Mouse (Mus musculus): ENCODE results near the gene Krtap17-1. TPM values are rescaled to one million over a fixed set of nuclear protein-coding genes. Genes with fewer than 3 reads are reported as not detected.

Krtap17-1 gene
- polyA plus RNA-seq, 1 experiment from 2014 or later: 0.90 TPM

Other genes with a start within 250 kb of the Krtap17-1 start
- gene Gm11595, start 221.1 kb downstream of the Krtap17-1 start, polyA plus RNA-seq (2016; fragmentation: Nextera tagmentation; extraction: Ambion mirVana): not detected in 2 replicates
- not detected in 2 replicates for gene Krtap4-8, start 213.3 kb downstream of the Krtap17-1 start, polyA plus RNA-seq (2016; fragmentation: Nextera tagmentation; extraction: Ambion mirVana)
- not detected in 2 replicates for gene Krtap4-9, start 208.8 kb downstream of the Krtap17-1 start, polyA plus RNA-seq (2016; fragmentation: Nextera tagmentation; extraction: Ambion mirVana)
- gene Gm11596, start 200.5 kb downstream of the Krtap17-1 start, polyA plus RNA-seq (2016; fragmentation: Nextera tagmentation; extraction: Ambion mirVana): not detected in 2 replicates
- gene Gm11569, start 195.1 kb downstream of the Krtap17-1 start, polyA plus RNA-seq (2016; fragmentation: Nextera tagmentation; extraction: Ambion mirVana): not detected in 2 replicates
- not detected in 2 replicates for gene Gm11554, start 189.5 kb downstream of the Krtap17-1 start, polyA plus RNA-seq (2016; fragmentation: Nextera tagmentation; extraction: Ambion mirVana)
- gene Krtap4-13, start 184.1 kb downstream of the Krtap17-1 start, polyA plus RNA-seq (2016; fragmentation: Nextera tagmentation; extraction: Ambion mirVana): not detected in 2 replicates
- not detected in 2 replicates for gene Gm11564, start 178.3 kb downstream of the Krtap17-1 start, polyA plus RNA-seq (2016; fragmentation: Nextera tagmentation; extraction: Ambion mirVana)
- gene 2300003K06Rik, start 155.9 kb downstream of the Krtap17-1 start, polyA plus RNA-seq (2016; fragmentation: Nextera tagmentation; extraction: Ambion mirVana): not detected in 2 replicates
- not detected in 2 replicates for gene Krtap4-16, start 142.4 kb downstream of the Krtap17-1 start, polyA plus RNA-seq (2016; fragmentation: Nextera tagmentation; extraction: Ambion mirVana)
- not detected in 2 replicates for gene Gm11568, start 136.1 kb downstream of the Krtap17-1 start, polyA plus RNA-seq (2016; fragmentation: Nextera tagmentation; extraction: Ambion mirVana)
- not detected in 2 replicates for gene Gm11559, start 129.5 kb downstream of the Krtap17-1 start, polyA plus RNA-seq (2016; fragmentation: Nextera tagmentation; extraction: Ambion mirVana)
- not detected in 2 replicates for gene Krtap9-1, start 120.6 kb downstream of the Krtap17-1 start, polyA plus RNA-seq (2016; fragmentation: Nextera tagmentation; extraction: Ambion mirVana)
- not detected in 2 replicates for gene Gm11567, start 114.8 kb downstream of the Krtap17-1 start, polyA plus RNA-seq (2016; fragmentation: Nextera tagmentation; extraction: Ambion mirVana)
- gene Krtap31-1, start 86.1 kb downstream of the Krtap17-1 start, polyA plus RNA-seq (2016; fragmentation: Nextera tagmentation; extraction: Ambion mirVana): not detected in 2 replicates
- not detected in 2 replicates for gene Gm11565, start 79.2 kb downstream of the Krtap17-1 start, polyA plus RNA-seq (2016; fragmentation: Nextera tagmentation; extraction: Ambion mirVana)
- not detected in 2 replicates for gene Krtap31-2, start 57.7 kb downstream of the Krtap17-1 start, polyA plus RNA-seq (2016; fragmentation: Nextera tagmentation; extraction: Ambion mirVana)
- gene Krtap9-5, start 45.5 kb downstream of the Krtap17-1 start, polyA plus RNA-seq (2016; fragmentation: Nextera tagmentation; extraction: Ambion mirVana): not detected in 2 replicates
- gene Krtap29-1, start 14.9 kb downstream of the Krtap17-1 start, polyA plus RNA-seq (2016; fragmentation: Nextera tagmentation; extraction: Ambion mirVana): not detected in 2 replicates
- gene Krtap16-1, start 7.4 kb downstream of the Krtap17-1 start, polyA plus RNA-seq (2016; fragmentation: Nextera tagmentation; extraction: Ambion mirVana): not detected in 2 replicates
- not detected in 2 replicates for gene Krt33a, start 22.2 kb upstream of the Krtap17-1 start, polyA plus RNA-seq (2016; fragmentation: Nextera tagmentation; extraction: Ambion mirVana)
- not detected in 2 replicates for gene Krt33b, start 35.9 kb upstream of the Krtap17-1 start, polyA plus RNA-seq (2016; fragmentation: Nextera tagmentation; extraction: Ambion mirVana)
- not detected in 2 replicates for gene Krt34, start 47.6 kb upstream of the Krtap17-1 start, polyA plus RNA-seq (2016; fragmentation: Nextera tagmentation; extraction: Ambion mirVana)
- gene Krt31, start 56.6 kb upstream of the Krtap17-1 start, polyA plus RNA-seq (2016; fragmentation: Nextera tagmentation; extraction: Ambion mirVana): not detected in 2 replicates
- gene Krt32, start 94.2 kb upstream of the Krtap17-1 start, polyA plus RNA-seq (2016; fragmentation: Nextera tagmentation; extraction: Ambion mirVana): not detected in 2 replicates
- gene Krt35, start 102.2 kb upstream of the Krtap17-1 start, polyA plus RNA-seq (2016; fragmentation: Nextera tagmentation; extraction: Ambion mirVana): 0.08 TPM in 1 of 2 replicates, not detected in the other
- gene Krt36, start 111.6 kb upstream of the Krtap17-1 start, polyA plus RNA-seq (2016; fragmentation: Nextera tagmentation; extraction: Ambion mirVana): not detected in 2 replicates
- gene Krt13, start 127.6 kb upstream of the Krtap17-1 start, polyA plus RNA-seq (2016; fragmentation: Nextera tagmentation; extraction: Ambion mirVana): not detected in 2 replicates
- gene Krt15, start 141.9 kb upstream of the Krtap17-1 start, polyA plus RNA-seq (2016; fragmentation: Nextera tagmentation; extraction: Ambion mirVana): 1.6 and 8.4 TPM in 2 replicates
- 11.1 and 13.9 TPM in 2 replicates for gene Krt19, start 154.7 kb upstream of the Krtap17-1 start, polyA plus RNA-seq (2016; fragmentation: Nextera tagmentation; extraction: Ambion mirVana)
- not detected in 2 replicates for gene Krt9, start 199.3 kb upstream of the Krtap17-1 start, polyA plus RNA-seq (2016; fragmentation: Nextera tagmentation; extraction: Ambion mirVana)
- gene Krt14, start 213.6 kb upstream of the Krtap17-1 start, polyA plus RNA-seq (2016; fragmentation: Nextera tagmentation; extraction: Ambion mirVana): 8.0 and 32.0 TPM in 2 replicates

Data from limb, embryonic 10.5 days (tissue).